Mouse (Mus musculus) forelimb bud, embryonic 11.5 days (tissue): ENCODE results near the gene Mcrip1.
"Not testable (repeated sequence)": the region's sequence is repeated elsewhere in the genome, so short reads cannot be mapped to it uniquely, and the experiment has no call there.

Source experiments
- DNase-seq: peaks from one replicate; pipeline ENCODE4 v3.0.0-alpha.2; 2012; ENCODE audit warnings: low read depth, low spot score

The Mcrip1 gene

DNA sequence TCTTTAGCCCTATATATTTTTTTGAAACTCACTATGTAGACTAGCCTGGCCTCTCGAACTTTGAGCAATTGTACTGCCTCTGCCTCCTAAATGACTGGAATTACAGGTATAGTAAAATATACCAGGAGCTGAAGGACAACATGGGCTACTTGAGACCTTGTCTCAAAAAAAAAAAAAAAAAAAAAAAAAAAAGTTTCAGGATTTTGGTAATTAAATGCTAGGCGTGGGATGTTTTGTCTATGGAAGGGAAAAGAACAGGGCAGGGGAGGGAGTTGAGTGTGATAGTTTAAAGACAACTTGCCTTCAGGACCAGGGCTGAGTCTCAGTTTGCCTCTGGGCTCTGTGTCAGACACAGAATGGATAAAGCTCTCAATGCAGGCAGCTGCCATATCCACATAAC lies 25.5 kb upstream of the Mcrip1 start:
- no peak for DNase-seq

DNA sequence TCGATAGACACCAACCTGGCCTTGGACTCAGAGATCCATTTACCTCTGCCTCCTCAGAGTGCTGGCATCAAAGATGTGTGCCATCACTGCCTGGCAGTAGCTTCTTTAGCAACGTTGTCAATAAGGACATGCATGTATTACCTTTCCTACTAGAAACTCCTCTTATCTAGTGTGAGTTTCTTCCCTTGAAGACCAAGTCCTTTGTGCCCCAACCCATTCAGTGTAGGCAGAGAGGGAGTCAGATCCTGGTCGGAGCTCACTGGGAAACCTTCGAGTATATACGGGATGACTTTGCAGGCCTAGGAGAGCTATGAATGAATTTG lies 24.7 kb upstream of the Mcrip1 start:
- no peak for DNase-seq

DNA sequence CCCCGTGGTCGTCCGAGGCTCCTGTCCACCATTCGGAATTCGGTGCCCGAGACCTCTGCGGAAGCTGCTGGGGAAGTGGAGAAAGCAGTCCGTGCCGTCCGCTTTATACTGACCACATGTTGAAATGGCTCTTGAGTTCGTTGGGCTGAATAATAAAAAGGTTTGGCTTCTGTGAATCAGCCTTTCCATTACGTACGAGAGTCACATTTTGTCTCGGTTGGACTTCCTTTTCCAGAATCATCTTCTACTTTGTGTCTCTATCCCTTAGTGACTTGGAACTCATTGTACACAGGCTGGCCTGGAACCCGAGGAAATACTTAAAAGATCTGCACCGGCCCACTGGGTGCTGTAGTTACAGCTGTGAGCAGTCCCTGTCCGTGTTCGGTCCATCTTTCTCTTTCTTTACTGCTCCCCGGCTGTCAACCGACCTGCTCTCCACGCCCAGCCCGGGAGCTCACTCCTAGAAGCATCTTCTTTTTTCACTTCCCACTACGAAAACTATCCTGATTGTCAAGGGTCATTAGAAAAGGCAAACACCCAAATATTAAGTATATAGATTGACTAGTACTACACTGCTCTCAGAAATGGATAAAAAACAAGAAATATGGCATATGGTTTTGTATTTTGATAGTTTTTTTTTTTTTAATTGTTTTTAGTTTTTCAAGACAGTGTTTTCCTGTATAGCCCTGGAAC lies 24.2 kb upstream of the Mcrip1 start:
- DNase-seq: no peak

DNA sequence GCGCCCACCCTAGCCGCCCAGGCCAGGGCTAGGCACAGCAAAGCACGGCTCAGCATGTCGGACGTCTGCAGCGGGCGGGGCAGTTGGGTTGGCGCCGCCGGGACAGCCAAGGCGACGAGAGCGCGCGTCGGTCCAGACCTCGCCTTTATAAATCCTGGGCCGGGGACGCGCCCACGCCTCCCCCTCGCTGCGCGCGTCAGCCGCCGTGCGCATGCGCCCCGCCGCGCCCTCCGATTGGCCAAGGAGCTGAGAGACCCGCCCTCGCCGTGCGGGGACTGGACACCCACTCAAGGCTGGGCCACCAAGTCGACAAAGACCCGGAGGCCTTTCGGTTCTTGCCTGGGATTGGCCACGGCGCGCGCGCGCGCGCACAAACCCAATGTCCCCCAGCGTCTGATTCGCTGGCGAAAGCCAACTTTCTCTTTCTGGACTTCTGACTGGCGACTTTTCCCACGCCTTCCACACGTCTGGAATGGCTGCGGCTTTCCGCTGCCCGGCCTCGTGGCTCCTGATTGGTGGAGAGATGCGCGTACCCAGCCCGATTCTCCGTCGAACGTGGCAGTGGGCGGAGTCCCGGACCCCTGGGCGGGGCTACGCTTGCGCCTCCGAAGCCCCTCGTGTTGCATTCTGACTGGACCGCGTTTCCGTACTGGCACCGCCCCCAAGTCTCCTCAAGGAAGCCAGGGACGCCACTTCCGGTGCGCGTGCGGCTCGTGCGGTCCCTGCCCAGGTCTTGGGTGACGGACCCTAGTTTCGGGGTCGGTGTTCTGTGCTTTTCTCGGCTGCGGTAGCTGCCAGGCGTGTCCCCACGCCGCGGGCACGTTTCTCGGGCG lies 23.4 kb upstream of the Mcrip1 start, which contains the start of gene P4hb:
TSS of gene P4hb (minus strand) at position 502 of the 833 bp plus-strand sequence.
- DNase-seq: peak; percentile 100

DNA sequence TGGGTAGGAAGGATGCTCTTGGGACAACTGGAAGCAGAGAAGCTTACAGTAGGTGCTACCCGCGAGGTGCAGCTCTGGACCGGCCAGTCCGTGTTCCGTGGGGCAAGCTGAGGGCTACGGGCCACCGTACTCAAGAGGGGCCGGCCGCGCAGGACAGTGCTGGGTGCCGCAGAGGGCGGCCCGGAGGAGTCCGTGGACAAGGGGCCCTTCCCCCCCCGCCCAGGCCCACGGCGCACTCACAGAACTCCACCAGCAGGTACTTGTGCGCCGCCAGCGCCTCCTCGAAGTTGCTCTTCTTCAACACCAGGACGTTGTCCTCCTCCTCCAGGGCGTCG lies 22.9 kb upstream of the Mcrip1 start:
- no peak for DNase-seq

DNA sequence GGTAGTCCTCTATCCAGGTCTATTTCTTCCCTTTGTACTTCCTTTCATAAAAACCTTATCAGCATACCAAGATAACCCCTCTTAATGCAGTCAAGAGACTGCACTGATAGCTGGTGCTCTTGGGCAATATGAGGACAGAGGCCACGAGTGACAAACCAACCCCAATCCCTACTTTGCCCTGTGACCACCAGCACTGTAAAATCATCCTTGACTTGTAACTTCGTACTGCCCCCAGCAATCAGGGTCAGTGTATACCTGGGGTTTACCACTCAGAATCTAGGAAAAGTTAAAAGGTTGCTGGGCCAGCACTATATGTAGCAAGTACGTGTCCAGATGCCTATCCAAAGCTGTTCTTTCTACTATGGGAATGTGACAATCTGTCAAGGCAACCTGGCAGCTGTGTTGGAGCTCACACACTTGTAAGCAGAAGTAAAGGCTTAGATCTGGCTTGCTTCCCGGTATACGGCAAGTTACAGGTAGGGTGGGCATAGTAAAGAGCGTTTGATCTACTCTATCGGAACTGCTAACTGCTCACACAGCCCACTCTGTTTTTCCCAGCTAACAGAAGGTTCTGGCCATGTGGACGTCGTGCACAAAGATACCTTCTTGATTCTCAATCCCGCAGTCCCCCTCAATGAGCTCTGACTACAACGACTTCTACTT lies 22.4 kb upstream of the Mcrip1 start:
- no peak for DNase-seq

DNA sequence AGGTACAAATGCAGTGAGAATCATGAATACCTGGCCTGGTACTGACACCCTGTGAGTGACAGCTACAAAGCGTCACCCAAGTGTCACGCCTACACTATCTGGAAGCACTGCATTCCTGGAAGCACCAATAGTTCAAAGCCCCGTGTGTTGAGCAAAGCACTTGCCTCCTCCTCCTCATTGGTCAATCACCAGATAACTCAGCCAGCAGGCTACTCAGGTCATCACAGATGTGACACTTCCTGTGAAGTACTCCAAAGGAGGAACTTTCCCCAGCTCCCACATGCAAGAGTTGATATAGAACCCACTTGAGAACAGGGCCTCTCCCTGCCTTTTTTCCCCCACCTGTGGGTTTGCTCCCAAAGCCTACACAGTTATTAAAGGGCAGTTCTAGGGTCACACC lies 21.6 kb upstream of the Mcrip1 start:
- DNase-seq: no peak

DNA sequence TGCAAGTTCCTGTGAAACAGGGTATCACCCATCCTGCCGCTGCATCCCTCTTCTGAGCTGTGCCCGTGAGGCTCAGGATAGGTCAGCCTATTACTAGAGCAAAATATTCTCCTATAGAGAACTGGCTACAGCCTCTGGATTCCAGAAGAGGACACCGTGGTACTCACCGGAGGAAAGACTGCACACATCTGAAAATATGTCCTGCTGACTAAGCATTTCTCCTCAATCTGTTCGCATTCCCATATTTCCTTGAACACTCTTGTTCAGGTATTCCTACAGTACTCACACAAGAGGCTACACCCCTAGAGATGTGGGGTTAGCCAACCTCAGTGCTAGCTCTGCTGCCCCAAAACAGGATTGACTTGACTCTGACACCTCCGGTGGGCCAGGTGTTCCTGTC lies 18.8 kb upstream of the Mcrip1 start:
- no peak for DNase-seq

DNA sequence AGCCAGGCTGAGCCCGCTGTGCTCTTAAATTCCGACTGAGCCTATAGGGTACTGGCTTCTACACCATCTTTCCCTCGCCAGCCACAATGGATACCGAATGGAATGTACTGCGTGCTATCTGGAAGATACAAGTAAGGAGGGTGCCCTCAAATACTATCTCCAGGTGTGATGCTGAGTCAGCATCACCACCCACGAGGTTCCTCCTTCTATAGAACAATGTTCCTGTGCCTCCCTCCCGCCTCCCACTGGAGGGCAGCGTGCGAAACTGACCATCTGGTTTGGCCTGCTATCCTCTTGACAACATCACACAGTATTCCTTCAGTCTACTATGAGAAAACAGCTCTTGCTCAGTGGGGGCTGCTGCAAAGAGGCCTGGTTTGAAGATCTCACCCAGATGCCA lies 15.6 kb upstream of the Mcrip1 start:
- no peak for DNase-seq

DNA sequence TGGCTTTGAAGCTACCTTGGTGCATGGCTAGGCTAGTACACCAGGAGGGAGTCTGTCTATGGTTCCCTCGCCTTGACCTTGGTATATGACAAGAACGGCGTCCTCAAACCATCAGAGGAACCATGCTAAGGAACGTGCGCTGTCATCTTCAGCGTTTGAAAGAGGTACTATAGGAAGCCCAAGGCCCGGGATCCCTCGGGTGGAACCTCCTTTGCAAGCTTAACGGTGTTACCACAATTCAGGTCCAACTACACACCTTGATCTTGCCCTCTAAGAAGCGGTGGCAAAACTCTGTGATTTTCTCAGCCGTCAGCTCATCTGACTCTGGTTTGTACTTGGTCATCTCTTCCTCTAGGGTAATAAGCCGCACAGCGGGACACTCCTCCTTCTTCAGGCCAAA lies 13.4 kb upstream of the Mcrip1 start:
- DNase-seq: no peak

DNA sequence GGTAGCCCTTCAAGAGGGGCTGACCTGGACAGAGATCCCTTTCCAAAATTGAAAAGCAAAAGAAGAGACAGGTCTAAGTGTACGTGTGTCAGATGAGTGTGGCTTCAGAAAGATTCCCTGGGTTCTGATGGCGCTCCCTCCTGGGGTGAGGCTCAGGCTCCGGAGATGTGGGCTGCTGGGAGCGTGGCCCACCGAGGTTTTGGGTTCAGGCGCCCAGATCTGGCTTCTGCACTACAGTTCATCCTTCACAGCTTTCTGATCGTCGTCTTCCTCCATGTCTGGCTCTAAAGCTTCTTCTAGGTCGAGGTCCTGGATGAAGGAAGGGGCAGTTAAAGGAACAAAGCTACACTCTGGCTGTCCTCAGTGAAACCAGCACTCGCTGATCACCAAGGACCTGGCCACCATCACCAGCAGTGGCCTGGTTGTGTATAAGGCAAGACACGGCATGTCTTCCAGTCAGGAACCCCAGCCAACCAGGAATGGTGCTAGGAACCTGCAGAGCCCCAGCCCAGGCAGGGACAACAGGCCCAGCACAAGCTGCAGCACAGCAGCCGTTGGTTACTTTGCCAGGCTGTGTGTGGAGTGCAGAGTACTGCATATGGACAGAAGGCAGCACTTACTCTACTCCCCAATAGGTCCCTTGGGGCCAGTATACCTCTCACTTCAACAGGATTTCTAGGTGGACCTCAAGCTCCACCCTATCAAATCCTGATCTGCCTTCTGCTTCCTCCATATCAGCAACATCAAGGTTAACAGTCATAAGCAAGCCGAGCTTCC lies 11.6 kb upstream of the Mcrip1 start:
- DNase-seq: no peak

DNA sequence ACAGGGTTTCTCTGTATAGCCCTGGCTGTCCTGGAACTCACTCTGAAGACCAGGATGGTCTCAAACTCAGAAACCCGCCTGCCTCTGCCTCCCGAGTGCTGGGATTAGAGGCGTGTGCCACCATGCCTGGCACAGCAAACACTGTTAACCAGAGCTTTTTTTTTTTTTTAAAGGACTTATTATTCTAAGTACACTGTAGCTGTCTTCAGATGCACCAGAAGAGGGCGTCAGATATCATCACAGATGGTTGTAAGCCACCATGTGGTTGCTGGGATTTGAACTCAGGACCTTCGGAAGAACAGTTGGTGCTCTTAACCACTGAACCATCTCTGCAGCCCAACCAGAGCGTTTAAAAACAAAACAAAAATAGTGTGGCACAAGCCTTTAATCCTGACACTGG lies 9.3 kb upstream of the Mcrip1 start:
- DNase-seq: not testable (repeated sequence)

DNA sequence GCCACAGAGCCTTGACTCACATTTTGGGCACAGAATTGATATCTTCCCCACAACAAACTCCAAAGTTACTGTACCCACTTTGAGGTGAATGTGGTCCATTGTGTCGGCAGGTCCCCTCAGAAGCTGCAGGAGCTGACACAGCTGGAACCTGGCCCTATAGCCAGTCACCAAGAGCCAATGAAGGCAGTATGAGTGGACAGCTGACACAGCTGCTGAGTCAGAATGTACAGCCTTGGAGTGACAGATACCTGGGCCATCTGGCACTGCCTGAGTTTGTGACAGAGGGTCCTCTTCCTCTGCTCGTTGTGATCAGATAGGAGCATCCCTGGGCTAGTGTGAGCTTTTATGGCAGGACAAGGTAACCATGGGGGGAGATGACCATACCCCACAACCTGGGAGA lies 5.7 kb upstream of the Mcrip1 start:
- DNase-seq: no peak

DNA sequence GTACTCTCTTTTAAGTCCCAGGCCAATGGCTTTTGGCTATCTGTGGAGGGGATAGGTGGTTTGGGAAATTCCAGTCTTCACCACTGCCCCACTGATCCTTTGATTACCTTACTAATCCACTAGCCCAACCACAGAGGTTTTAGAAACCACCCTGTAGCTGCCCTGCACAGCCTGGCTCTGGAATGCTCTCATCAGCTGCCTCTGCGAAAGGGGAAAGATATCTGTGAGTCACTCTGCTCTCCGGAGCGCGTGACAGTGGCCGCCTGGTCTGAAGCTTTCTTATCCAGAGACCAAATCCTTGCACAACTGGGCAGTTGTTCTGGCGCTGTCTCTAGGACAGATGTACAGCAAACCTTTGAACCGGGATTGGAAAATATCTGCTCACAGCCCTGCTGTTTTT lies 5.3 kb upstream of the Mcrip1 start:
- DNase-seq: no peak

DNA sequence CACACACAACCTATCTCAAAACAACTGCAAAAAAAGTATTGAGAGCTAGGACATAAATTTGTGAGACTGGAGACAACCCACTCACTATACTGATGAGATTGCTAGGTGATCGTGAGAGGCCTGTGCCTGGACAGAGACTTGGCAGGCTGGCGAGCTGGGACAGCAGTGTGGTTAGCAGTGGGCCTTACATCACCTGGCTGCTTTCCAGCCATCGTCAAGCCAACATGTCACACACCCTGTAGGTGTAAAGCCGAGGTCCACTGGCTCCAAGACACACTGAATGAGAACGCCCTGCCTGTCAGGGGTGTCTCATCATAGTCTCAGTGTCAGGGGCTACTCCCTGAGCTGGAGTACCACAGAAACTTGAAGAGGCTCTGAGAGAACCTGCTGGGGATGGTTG lies 3.2 kb upstream of the Mcrip1 start:
- no peak for DNase-seq

DNA sequence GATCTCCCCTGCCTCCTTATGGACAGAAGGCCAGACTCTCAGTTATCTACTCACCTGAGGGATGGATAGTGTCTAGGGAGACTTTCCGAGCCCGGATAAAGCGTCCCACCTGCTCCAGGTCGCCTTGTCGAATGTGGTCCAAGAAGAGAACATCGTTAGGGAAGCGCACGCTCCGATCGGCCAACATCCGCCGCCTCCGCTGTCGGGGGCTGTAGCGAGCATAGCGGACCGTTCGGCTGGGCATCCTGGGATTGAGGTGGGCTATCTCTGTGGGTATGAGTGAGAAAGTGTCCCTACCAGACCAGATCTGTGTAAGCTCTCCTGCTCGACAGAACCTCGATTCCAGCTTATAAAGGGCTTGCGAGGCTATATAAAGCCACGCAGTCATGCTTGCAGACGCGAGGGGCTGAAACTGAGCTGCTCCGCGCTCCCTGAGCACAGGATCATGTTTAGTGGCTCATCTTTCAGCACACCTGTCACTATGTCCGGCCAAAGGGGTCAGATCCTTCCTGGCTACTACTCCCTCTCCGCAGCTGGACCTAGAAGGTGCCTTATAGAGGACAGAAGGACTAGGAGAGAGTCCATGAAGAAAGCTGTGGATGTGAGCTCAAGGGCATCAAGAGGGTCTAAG lies 1.4 kb upstream of the Mcrip1 start, which contains the start of gene Ppp1r27:
TSS of gene Ppp1r27 (minus strand) at position 323 of the 631 bp plus-strand sequence.
- DNase-seq: no peak

DNA sequence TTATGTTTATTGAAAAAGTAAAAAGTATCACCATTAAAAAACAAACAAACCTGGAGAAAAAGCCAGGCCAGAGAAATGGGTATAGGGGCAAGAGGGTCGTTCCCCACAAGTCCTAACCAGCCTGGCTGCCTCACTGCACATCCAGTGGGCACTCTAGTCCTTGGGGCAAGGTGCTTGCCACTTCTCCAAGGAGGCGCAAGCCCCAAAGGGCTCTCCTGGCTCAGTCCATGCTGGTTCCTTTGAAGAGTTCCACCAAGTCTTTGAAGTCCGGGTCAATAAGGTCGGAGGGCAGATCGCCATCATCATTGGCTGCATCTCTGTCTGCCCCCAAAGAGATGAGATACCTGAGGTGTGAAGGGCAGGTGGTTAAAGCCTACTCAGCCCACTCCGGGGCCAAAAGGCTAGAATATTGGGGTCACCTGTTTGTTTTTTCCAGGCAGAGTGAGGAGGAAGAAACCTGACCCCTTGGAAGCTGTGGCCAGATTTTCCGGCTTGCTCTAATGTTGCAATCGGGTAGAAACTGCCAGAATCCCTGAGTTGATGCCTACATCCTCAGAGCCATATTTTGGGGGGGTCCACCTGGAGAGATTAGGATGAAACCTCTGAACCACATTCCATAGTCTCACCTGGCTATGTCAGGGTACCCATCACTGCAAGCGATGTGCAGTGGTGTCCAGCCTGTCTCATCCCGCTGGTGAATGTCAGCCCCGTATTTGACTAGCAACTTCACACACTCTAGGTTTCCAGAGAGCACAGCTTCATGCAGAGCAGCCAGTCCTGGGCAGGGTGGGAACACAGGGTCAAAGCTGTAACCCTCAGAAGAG lies 671 bp upstream of the Mcrip1 start:
- no peak for DNase-seq

DNA sequence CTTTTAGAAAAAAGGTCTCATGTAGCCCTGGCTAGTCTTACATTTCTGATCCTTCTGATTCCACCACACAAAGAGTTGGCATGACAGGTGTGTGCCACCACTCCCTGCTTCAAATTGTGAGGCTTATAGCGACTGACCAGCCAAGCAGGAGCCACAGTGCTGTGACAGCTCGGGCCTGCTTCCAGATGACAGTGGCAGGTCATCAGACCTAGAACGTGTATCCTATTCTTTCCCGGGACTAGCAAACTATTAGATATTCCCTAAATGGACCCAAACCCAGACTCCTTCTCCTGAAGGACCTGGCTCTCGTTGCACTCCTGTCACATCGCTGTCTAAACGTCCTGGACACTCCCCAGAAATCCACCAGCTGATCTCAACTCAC lies 750 bp downstream of the Mcrip1 start:
- no peak for DNase-seq

DNA sequence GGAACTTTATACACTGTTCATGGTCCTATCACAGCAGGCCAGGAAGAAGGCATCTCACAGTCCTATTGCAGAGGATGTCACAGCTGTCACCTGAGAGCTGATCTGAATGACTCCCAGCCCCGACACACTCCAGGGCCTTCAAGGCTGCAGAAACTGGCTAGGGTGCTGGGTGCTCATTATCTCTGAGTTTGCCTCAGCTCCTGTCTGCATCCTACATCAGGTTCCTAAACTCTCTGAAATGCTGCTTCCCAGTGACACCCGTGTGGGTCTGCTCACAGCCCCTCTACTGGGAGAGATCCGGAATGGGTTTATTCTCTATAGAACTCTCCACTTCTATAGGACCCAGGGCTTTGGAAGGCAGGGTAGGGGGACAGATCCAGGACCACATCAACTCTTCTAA lies 1.3 kb downstream of the Mcrip1 start:
- DNase-seq: no peak

DNA sequence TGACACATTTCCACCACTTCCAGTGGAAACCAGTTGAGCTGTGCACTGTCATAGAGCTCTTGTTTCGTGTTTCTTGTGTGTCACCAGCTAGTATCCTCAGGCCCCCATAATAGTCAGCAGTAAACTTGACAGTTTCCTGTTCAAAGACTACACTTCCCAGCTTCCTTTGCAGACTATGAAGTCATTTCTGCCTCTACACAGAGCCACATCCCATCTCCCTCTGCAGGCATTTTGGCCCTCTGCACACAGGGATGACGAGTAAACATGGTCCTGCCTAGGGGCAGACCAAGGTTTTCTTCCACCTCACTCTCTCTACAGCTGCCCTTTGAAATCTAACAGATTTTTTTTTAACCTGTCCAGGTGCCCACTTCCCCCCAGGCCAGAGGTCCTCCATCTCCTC lies 2.1 kb downstream of the Mcrip1 start:
- no peak for DNase-seq

DNA sequence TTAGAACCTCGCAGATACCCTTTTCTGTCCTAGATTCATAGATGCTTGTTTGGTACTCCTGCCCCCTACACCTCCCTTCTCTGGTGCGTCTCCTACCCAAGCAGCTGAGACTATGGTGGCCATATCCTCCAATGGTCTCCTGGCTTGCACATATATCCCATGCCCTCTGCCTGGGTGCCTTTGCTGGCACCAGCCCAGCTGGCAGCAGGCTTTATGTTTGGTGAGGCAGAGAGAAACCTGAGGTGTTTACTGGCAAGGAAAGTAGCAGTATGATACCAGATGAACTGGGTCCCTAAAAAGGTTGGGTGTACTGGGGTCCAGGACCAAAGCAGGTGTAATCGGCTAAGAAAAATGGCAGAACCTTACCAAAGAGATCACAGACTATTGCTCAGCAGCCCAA lies 3.6 kb downstream of the Mcrip1 start:
- no peak for DNase-seq
